Mouse (Mus musculus) MEL (cell line): ENCODE data around the gene Prkg2.

ENCODE experiments used
- CHD2 ChIP-seq: IDR thresholded peaks from 2 replicates; pipeline ENCODE4 v1.6.1; 2011; ENCODE audit warnings: low read length, improper control_type of control experiment
- CTCF ChIP-seq, 3 experiments: IDR thresholded peaks in 2 of 3; conservative IDR thresholded peaks in 1 of 3; 2 replicates each; pipeline ENCODE4 v1.5.1; 2011 to 2012; ENCODE audit warnings: low read length in 3 of 3, low read depth in 2 of 3, mild to moderate bottlenecking in 2 of 3, improper control_type of control experiment in 1 of 3, inconsistent platforms in 1 of 3, mixed read lengths in 1 of 3, moderate library complexity in 1 of 3; ENCODE audit not compliant: control insufficient read depth in 1 of 3, insufficient read depth in 1 of 3, poor library complexity in 1 of 3, severe bottlenecking in 1 of 3
- E2F4 ChIP-seq: IDR thresholded peaks from 2 replicates; pipeline ENCODE4 v1.6.1; 2011; ENCODE audit warnings: low read depth, low read length, improper control_type of control experiment, borderline replicate concordance
- GABPA ChIP-seq: IDR thresholded peaks from 2 replicates; pipeline ENCODE4 v1.6.1; 2012; ENCODE audit warnings: low read depth, mild to moderate bottlenecking, inconsistent platforms, low read length, improper control_type of control experiment, moderate library complexity
- MAX ChIP-seq: IDR thresholded peaks from 2 replicates; pipeline ENCODE4 v1.6.1; 2011; ENCODE audit warnings: low read length, improper control_type of control experiment
- MAZ ChIP-seq: IDR thresholded peaks from 2 replicates; pipeline ENCODE4 v1.6.1; 2012; ENCODE audit warnings: low read depth, mild to moderate bottlenecking, inconsistent platforms, low read length, improper control_type of control experiment
- POLR2AphosphoS2 ChIP-seq: IDR thresholded peaks from 2 replicates; pipeline ENCODE4 v1.6.1; 2011; ENCODE audit warnings: low read length, improper control_type of control experiment

DNA sequence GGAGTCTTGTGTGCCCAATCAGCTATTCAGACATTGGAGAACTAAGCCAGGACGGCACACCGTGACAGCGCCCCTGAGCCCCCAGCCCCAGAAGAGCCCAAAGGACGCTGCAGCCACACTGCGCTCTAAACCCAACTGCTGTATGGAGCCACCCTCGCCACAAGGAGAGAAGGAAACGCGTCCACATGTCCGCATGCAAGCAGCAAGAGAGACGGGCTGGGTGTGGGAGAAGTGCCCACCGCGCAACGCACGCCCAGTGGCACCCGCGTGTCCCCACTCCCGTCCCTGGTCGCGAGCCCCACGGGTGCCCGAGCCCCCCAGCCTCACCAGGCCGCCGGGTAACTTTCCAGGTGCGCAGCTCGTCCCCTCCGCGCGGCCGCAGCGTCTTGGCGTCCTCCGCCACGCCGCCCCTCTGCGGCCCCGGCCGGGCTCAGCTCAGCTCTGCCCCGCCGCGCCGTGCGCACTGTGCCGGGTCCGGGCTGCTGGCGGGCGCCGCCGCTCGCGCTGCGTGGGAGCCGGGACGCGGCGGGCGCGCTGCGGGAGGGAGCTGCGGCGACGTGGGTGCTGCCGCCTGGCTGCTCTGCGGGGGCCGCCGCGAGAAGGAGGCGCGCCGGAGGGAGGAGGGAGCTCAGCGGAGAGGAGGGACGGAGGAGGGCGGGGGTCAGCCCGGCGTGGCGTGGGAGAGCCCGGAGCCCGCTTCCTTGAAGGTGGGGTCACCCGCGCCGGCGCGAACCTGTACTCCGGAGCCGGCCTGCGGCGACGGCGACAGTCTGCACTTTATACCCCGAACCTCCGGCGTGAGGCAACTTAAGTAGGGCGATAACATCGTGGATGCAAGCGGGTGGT lies at the start of gene Prkg2:
- TF ChIP-seq GABPA (no peak), MAZ (no peak), E2F4 (no peak), CHD2 (no peak), CTCF (IDR thresholded peaks at IDR 0.05 in 2 of 3, conservative IDR thresholded peaks at IDR 0.05 in 1 of 3; ENCODE audit: control insufficient read depth in 1 of 3, insufficient read depth in 1 of 3, low read depth in 2 of 3, low read length in 3 of 3, poor library complexity in 1 of 3, severe bottlenecking in 1 of 3) (no peak), POLR2AphosphoS2 (no peak), MAX (no peak)
